Mouse (Mus musculus): ENCODE measurements at regions not wholly inside any gene's neighbourhood (a gene's known extent, or its start where the extent isn't known, plus 50 kb on each side); places are given as distances from the start of the nearest gene placed in this dataset.

DNA sequence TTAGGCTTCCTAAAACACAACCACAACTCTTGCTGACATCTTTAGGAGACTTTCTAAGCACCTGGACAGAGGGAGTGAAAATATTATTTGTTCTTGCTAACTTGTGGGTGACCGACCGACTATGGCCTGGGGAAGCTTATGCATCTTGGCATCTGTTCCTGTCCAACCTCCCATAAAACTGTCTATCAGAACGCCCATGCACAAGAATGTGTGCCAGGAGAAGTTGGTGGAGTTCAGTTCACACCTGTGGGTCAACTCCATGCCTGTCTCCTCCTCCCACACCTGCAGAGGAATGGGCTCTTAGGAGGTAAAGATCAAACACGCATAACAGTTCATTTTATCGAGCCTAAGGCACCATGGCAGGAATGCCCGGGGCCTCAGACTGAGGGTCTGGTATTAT is 232.7 kb upstream of the Elac2 start:
- 70% methylated on average over 6 of the region's 6 CpGs for WGBS
- Histone ChIP-seq H3K4me3 (replicated peaks) (no peak overlapping the region), H3K9me3 (no peaks in the 10 kb centered on the region), H3K4me2 (no peak overlapping the region), H3K9ac (no peak overlapping the region), H3K36me3 (no peaks in the 10 kb centered on the region), H3K27ac (no peak overlapping the region), H3K4me1 (no peaks in the 10 kb centered on the region), H3K27me3 (replicated peaks) (no peaks in the 10 kb centered on the region)
- no peak for ATAC-seq (ENCODE audit: insufficient read depth, low FRiP score, low read depth)

GRCm38 (mm10) chr11:64749976-64750375 is 228.9 kb upstream of the Elac2 start:
- ATAC-seq (ENCODE audit: insufficient read depth, low FRiP score, low read depth) = no peak
- H3K4me2 ChIP-seq = no peak overlapping the region
- H3K27ac ChIP-seq = no peak overlapping the region
- 32% methylated on average over 9 of the region's 9 CpGs for WGBS
- no peaks in the 10 kb centered on the region for H3K4me1 ChIP-seq
- H3K27me3 ChIP-seq (replicated peaks) = no peaks in the 10 kb centered on the region
- no peak overlapping the region for H3K4me3 ChIP-seq (replicated peaks)
- no peaks in the 10 kb centered on the region for H3K36me3 ChIP-seq
- no peak overlapping the region for H3K9ac ChIP-seq
- no peaks in the 10 kb centered on the region for H3K9me3 ChIP-seq

DNA sequence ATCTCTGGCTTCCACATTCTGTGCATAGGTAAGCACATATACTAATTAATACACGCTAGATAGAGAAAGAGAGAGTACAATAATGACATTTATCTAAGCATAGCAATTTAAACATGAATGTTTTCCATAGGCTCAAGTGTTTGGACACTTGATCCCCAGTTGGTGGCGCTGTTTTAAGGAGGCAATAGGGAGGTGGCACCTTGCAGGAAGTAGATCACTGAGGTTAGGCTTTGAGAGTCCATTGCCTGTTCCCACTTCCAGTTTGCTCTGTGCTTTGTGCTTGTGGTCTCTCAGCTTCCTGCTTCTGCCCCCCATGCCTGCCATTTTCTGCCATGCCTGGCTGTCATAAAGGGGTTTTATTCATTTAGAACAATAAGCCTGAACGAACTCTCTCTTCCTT is 226.5 kb upstream of the Elac2 start:
- Histone ChIP-seq H3K36me3 (no peaks in the 10 kb centered on the region), H3K27ac (no peak overlapping the region), H3K4me2 (no peak overlapping the region), H3K9ac (no peak overlapping the region), H3K4me3 (replicated peaks) (no peak overlapping the region), H3K9me3 (no peaks in the 10 kb centered on the region), H3K4me1 (no peaks in the 10 kb centered on the region), H3K27me3 (replicated peaks) (no peaks in the 10 kb centered on the region)
- 62% methylated on average over 3 of the region's 3 CpGs for WGBS
- ATAC-seq (ENCODE audit: insufficient read depth, low FRiP score, low read depth) = no peak

DNA sequence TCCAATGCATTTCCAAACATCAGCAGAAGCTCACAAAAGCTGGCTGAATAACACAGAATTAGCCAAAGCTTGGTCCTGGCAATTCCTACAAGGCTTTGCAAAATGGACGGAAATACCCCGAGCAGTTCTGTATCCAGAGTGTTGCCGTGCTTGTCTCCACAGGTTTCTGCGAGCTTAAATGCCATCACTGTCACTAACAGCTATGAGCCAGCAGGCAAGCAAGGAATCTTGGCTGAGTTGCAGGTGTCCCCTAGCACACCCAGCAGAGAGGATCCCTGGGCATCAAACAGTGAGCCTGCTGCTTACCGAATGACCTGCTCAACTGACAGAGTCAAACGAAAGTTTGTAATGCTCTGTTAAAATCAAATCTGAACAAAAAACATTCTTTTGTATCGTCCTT is 226.0 kb upstream of the Elac2 start:
- Histone ChIP-seq H3K4me1 (no peaks in the 10 kb centered on the region), H3K9ac (no peak overlapping the region), H3K9me3 (no peaks in the 10 kb centered on the region), H3K27me3 (replicated peaks) (no peaks in the 10 kb centered on the region), H3K36me3 (no peaks in the 10 kb centered on the region), H3K27ac (no peak overlapping the region), H3K4me3 (replicated peaks) (no peak overlapping the region), H3K4me2 (no peak overlapping the region)
- whole genome bisulfite sequencing = 64% methylated on average over 7 of the region's 7 CpGs
- ATAC-seq (ENCODE audit: insufficient read depth, low FRiP score, low read depth) = no peak

GRCm38 (mm10) chr11:64754076-64754475 is 224.8 kb upstream of the Elac2 start:
- no peak overlapping the region for H3K27ac ChIP-seq
- ATAC-seq (ENCODE audit: insufficient read depth, low FRiP score, low read depth) = no peak
- no peaks in the 10 kb centered on the region for H3K36me3 ChIP-seq
- H3K27me3 ChIP-seq (replicated peaks) = no peaks in the 10 kb centered on the region
- H3K4me1 ChIP-seq = no peaks in the 10 kb centered on the region
- 40% methylated on average over 5 of the region's 5 CpGs for whole genome bisulfite sequencing
- no peaks in the 10 kb centered on the region for H3K9me3 ChIP-seq
- no peak overlapping the region for H3K4me2 ChIP-seq
- H3K9ac ChIP-seq = no peak overlapping the region
- H3K4me3 ChIP-seq (replicated peaks) = no peak overlapping the region

GRCm38 (mm10) chr11:64755563-64755962 is 223.3 kb upstream of the Elac2 start:
- H3K4me1 ChIP-seq = no peaks in the 10 kb centered on the region
- H3K9ac ChIP-seq = no peak overlapping the region
- H3K9me3 ChIP-seq = no peaks in the 10 kb centered on the region
- no peak for ATAC-seq (ENCODE audit: insufficient read depth, low FRiP score, low read depth)
- H3K4me3 ChIP-seq (replicated peaks) = no peak overlapping the region
- no peak overlapping the region for H3K27ac ChIP-seq
- H3K36me3 ChIP-seq = no peaks in the 10 kb centered on the region
- no peak overlapping the region for H3K4me2 ChIP-seq
- 93% methylated on average over 1 of the region's 1 CpGs for WGBS
- H3K27me3 ChIP-seq (replicated peaks) = no peaks in the 10 kb centered on the region

- 90% methylated on average over 3 of the region's 3 CpGs for WGBS
- Histone ChIP-seq H3K9me3 (no peaks in the 10 kb centered on the region), H3K4me2 (no peak overlapping the region), H3K4me3 (replicated peaks) (no peak overlapping the region), H3K9ac (no peak overlapping the region), H3K27ac (no peak overlapping the region), H3K36me3 (no peaks in the 10 kb centered on the region), H3K4me1 (no peaks in the 10 kb centered on the region), H3K27me3 (replicated peaks) (no peaks in the 10 kb centered on the region)
- no peak for ATAC-seq (ENCODE audit: insufficient read depth, low FRiP score, low read depth)
These were observed 218.2 kb upstream of the Elac2 start for GRCm38 (mm10) chr11:64760626-64761025.

DNA sequence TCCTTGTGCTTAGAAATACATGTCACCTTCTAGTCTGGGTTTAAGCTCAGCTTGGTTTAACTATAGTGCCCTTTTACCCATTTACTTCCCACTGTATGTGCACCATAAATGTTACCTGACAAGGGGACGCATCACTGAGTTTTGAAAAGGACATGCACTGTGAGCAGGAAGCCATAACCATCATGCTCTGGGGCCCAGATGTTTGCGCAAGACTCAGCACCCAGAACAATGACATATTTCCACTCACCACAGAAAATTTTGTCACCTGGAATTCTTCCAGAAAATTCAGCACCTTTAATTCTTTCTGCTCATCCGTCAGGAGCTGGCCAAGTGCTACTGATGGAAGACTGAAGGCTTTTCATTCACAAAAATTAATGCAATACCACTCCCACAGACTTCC is 216.1 kb upstream of the Elac2 start:
- H3K9ac ChIP-seq = no peak overlapping the region
- H3K27ac ChIP-seq = no peak overlapping the region
- no peaks in the 10 kb centered on the region for H3K27me3 ChIP-seq (replicated peaks)
- no peaks in the 10 kb centered on the region for H3K9me3 ChIP-seq
- WGBS = 66% methylated on average over 3 of the region's 3 CpGs
- H3K4me2 ChIP-seq = no peak overlapping the region
- H3K4me1 ChIP-seq = no peaks in the 10 kb centered on the region
- H3K4me3 ChIP-seq (replicated peaks) = no peak overlapping the region
- no peaks in the 10 kb centered on the region for H3K36me3 ChIP-seq
- no peak for ATAC-seq (ENCODE audit: insufficient read depth, low FRiP score, low read depth)

GRCm38 (mm10) chr11:64764056-64764455 is 214.8 kb upstream of the Elac2 start:
- 42% methylated on average over 6 of the region's 6 CpGs for WGBS
- H3K4me3 ChIP-seq (replicated peaks) = no peak overlapping the region
- H3K4me2 ChIP-seq = no peak overlapping the region
- no peaks in the 10 kb centered on the region for H3K9me3 ChIP-seq
- no peaks in the 10 kb centered on the region for H3K27me3 ChIP-seq (replicated peaks)
- no peak for ATAC-seq (ENCODE audit: insufficient read depth, low FRiP score, low read depth)
- H3K36me3 ChIP-seq = no peaks in the 10 kb centered on the region
- H3K9ac ChIP-seq = no peak overlapping the region
- no peak overlapping the region for H3K27ac ChIP-seq
- H3K4me1 ChIP-seq = no peaks in the 10 kb centered on the region

- H3K27me3 ChIP-seq (replicated peaks) = no peaks in the 10 kb centered on the region
- no peak for ATAC-seq (ENCODE audit: insufficient read depth, low FRiP score, low read depth)
- H3K9ac ChIP-seq = no peak overlapping the region
- H3K4me3 ChIP-seq (replicated peaks) = no peak overlapping the region
- 70% methylated on average over 5 of the region's 5 CpGs for WGBS
- no peaks in the 10 kb centered on the region for H3K4me1 ChIP-seq
- H3K27ac ChIP-seq = no peak overlapping the region
- H3K4me2 ChIP-seq = no peak overlapping the region
- no peaks in the 10 kb centered on the region for H3K36me3 ChIP-seq
- no peaks in the 10 kb centered on the region for H3K9me3 ChIP-seq
These were observed 202.1 kb upstream of the Elac2 start for GRCm38 (mm10) chr11:64776691-64777090.

GRCm38 (mm10) chr11:64800246-64801121 is 178.4 kb upstream of the Elac2 start:
- Histone ChIP-seq H3K36me3 (no peaks in the 10 kb centered on the region), H3K27me3 (replicated peaks) (no peaks in the 10 kb centered on the region), H3K4me2 (no peak overlapping the region), H3K4me3 (replicated peaks) (no peak overlapping the region), H3K27ac (no peak overlapping the region), H3K4me1 (no peaks in the 10 kb centered on the region), H3K9ac (no peak overlapping the region), H3K9me3 (no peaks in the 10 kb centered on the region)
- WGBS = 40% methylated on average over 21 of the region's 21 CpGs
- ATAC-seq (ENCODE audit: insufficient read depth, low FRiP score, low read depth) = no peak

DNA sequence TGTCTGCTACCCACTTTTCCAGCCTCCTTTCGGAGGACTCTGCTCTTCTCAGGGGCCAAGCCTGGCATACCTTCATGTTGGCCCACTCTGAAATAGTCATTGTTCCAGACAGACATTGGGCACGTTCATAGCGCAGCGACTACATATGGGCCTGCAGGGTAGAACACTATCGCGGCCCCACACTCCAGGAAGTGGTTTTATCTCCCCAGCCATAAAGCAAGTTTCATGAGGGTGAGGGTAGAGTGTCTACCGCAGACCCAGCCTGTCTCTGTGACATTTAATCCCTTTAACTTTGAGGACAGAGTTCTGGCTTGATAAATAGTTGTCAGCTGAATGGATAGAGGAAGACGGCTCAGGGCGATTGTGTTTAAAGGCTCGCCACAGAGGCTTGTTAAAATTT is 177.5 kb upstream of the Elac2 start:
- ATAC-seq (ENCODE audit: insufficient read depth, low FRiP score, low read depth) = peak; percentile 93; the same call in 1 of the 2 replicates
- Histone ChIP-seq H3K27me3 (replicated peaks) (no peaks in the 10 kb centered on the region), H3K4me1 (no peaks in the 10 kb centered on the region), H3K27ac (no peak overlapping the region), H3K9me3 (no peaks in the 10 kb centered on the region), H3K4me3 (replicated peaks) (no peak overlapping the region), H3K9ac (no peak overlapping the region), H3K4me2 (no peak overlapping the region), H3K36me3 (no peaks in the 10 kb centered on the region)
- WGBS = 49% methylated on average over 10 of the region's 10 CpGs

DNA sequence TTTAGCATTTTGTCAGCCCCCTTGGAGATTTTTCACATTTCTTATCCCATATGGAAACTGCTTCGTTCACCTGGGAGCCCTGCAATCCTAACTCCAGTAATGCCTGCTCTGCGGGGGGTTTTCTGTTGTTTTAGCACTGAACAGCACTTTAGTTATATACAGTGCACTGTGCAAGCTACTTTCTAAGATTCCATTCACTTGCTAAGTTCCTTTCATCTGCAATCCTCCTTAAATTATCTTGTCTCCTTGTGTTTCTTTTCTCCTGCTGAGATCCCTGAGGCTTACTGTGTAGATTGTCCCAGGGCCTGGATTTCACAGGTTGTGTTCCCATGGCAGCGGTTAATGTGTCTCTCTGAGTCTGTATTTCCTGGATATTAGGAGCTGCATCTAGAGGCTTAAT is 173.3 kb upstream of the Elac2 start:
- Histone ChIP-seq H3K9me3 (no peaks in the 10 kb centered on the region), H3K27me3 (replicated peaks) (no peaks in the 10 kb centered on the region), H3K27ac (no peak overlapping the region), H3K4me1 (no peaks in the 10 kb centered on the region), H3K36me3 (no peaks in the 10 kb centered on the region), H3K9ac (no peak overlapping the region), H3K4me2 (no peak overlapping the region), H3K4me3 (replicated peaks) (no peak overlapping the region)
- WGBS = 84% methylated on average over 3 of the region's 3 CpGs
- no peak for ATAC-seq (ENCODE audit: insufficient read depth, low FRiP score, low read depth)
